ENCODE assay signal across 1 mouse cellular context in genomic region chr1:193346908-193347307, GRCm38 (mm10).
TF ChIP-seq lines count a peak whose summit lies in the region.

No protein-coding gene starts in this region.

TF ChIP-seq in myocyte, 11 proteins besides CTCF, POLR2A, EP300 and RAD21:
- TF ChIP-seq USF1 (IDR thresholded peaks at IDR 0.05; ENCODE audit: low read depth) (no peak), TCF12 (IDR thresholded peaks at IDR 0.05; ENCODE audit: insufficient read depth, poor library complexity, severe bottlenecking) (no peak), POLR2AphosphoS2 (IDR thresholded peaks at IDR 0.05; ENCODE audit: insufficient read length, low read depth) (no peak), MYOD1 (IDR thresholded peaks at IDR 0.05; ENCODE audit: control insufficient read depth in 1 of 3, insufficient read length in 2 of 3, low read depth in 2 of 3) (peak in 2 of 3 experiments; percentile 54 to 82), TCF3 (IDR thresholded peaks at IDR 0.05; ENCODE audit: insufficient read length, low read depth) (no peak), CEBPB (IDR thresholded peaks at IDR 0.05; ENCODE audit: insufficient read depth, poor library complexity, severe bottlenecking) (no peak), E2F4 (IDR thresholded peaks at IDR 0.05; ENCODE audit: insufficient read depth) (no peak), REST (IDR thresholded peaks at IDR 0.05; ENCODE audit: insufficient read depth, insufficient read length) (no peak), MAX (IDR thresholded peaks at IDR 0.05; ENCODE audit: low read depth) (no peak), MYOG (IDR thresholded peaks at IDR 0.05; ENCODE audit: control insufficient read depth in 1 of 3, insufficient read depth in 1 of 3, insufficient read length in 2 of 3, low read depth in 2 of 3) (peak in 2 of 3 experiments; percentile 35 to 69)
